Mouse (Mus musculus) liver, embryonic 14.5 days (tissue): ENCODE results near the gene Gon7.

Source experiments
- CTCF ChIP-seq: IDR thresholded peaks from 2 replicates; pipeline ENCODE4 v1.5.1; 2016; ENCODE audit warnings: antibody characterized with exemption, low read depth, control low read depth
- EP300 ChIP-seq: IDR thresholded peaks from 2 replicates; pipeline ENCODE4 v1.6.1; 2016; ENCODE audit warnings: antibody characterized with exemption, low read depth

DNA sequence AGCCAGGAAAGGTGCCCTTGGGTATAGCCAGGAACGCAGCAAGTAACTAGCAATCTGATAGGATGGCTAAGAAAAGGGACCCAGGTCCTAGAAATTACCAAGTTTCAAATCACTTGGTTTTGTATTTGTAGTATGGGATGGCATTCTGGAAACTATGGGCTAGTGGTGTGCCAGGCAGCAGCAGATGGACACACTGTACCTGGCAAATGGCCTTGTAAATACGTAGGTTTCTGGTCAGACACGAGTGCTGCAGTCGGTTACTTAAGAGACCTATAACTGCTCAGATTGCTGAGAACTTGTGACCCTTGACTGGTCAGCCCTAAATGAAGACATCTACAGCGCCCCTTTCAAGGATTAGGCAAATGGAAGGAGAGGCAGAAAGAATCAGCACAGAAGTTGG, 20.5 kb upstream of the Gon7 start:
- TF ChIP-seq CTCF (no peak), EP300 (no peak)
